Mouse (Mus musculus) lung, embryonic 15.5 days (tissue): ENCODE measurements around the gene Glipr1l3. TPM values are rescaled to one million over a fixed set of nuclear protein-coding genes. Genes with fewer than 3 reads are reported as not detected.
"Not testable (repeated sequence)": the region's sequence is repeated elsewhere in the genome, so short reads cannot be mapped to it uniquely, and the experiment has no call there.

Source experiments
- ATAC-seq: fragments of 200-750 bp; cut with Nextera tagmentation; 2 replicates; pipeline ENCODE4 v1.8.0; 2017; ENCODE audit warnings: moderate number of reproducible peaks, borderline replicate concordance; ENCODE audit not compliant: low FRiP score, low TSS enrichment; ENCODE audit errors: extremely low read depth
- H3K27ac ChIP-seq: fragments of 300-500 bp; sonication (generic); 2 replicates; pipeline ENCODE4 v1.5.1; 2015; ENCODE audit warnings: moderate library complexity, mild to moderate bottlenecking, inconsistent platforms
- H3K27me3 ChIP-seq: fragments of 300-500 bp; sonication (generic); 2 replicates; pipeline ENCODE4 v1.6.1; 2015; ENCODE audit warnings: inconsistent platforms
- H3K36me3 ChIP-seq: fragments of 300-500 bp; sonication (generic); 2 replicates; pipeline ENCODE4 v1.6.1; 2015; ENCODE audit warnings: inconsistent platforms
- H3K4me1 ChIP-seq: fragments of 300-500 bp; sonication (generic); 2 replicates; pipeline ENCODE4 v1.6.1; 2015; ENCODE audit warnings: inconsistent platforms
- H3K4me2 ChIP-seq: fragments of 300-500 bp; sonication (generic); 2 replicates; pipeline ENCODE4 v1.6.1; 2015; ENCODE audit warnings: inconsistent platforms, mild to moderate bottlenecking, moderate library complexity
- H3K4me3 ChIP-seq: fragments of 300-500 bp; sonication (generic); 2 replicates; pipeline ENCODE4 v1.5.1; 2015; ENCODE audit warnings: mild to moderate bottlenecking, inconsistent platforms
- H3K9ac ChIP-seq: fragments of 300-500 bp; sonication (generic); 2 replicates; pipeline ENCODE4 v1.6.1; 2015; ENCODE audit warnings: inconsistent platforms
- H3K9me3 ChIP-seq: fragments of 300-500 bp; sonication (generic); 2 replicates; pipeline ENCODE4 v1.6.1; 2016; ENCODE audit warnings: inconsistent platforms
- WGBS: fragments of 180-500 bp; shearing (Covaris S2); methylation state at CpG from one replicate; pipeline ENCODE4 v1.1.7; 2015; 5-methylcytosine and 5-hydroxymethylcytosine counted together
- polyA plus RNA-seq: library from polyadenylated mRNA; unstranded; fragments of >200 nt; fragmentation: Nextera tagmentation; extraction: Ambion mirVana; gene quantifications from 2 replicates; pipeline ENCODE4 v1.2.1, GENCODE M21; 2015

The Glipr1l3 gene
- polyA plus RNA-seq: not detected in 2 replicates

- 16% methylated on average over 15 of the region's 15 CpGs for WGBS
- not testable (repeated sequence) for H3K27me3 ChIP-seq, H3K4me3 ChIP-seq, H3K36me3 ChIP-seq, H3K4me1 ChIP-seq, H3K9ac ChIP-seq, H3K27ac ChIP-seq, H3K9me3 ChIP-seq
- peak; percentile 91 for ATAC-seq
- H3K4me2 ChIP-seq: peak within 1 kb of the TSS; percentile 38; the same call in 1 of the 2 replicates
These were observed at the start of gene Glipr1l3 for GRCm38 (mm10) chr10:112159882-112160560. Gene Glipr1l3 (minus strand): TSS chr10:112160327.

GRCm38 (mm10) chr10:112203463-112203862 lies 43.3 kb upstream of the Glipr1l3 start:
- 52% methylated on average over 2 of the region's 2 CpGs for WGBS
- no peaks in the 10 kb centered on the region for H3K36me3 ChIP-seq
- H3K4me2 ChIP-seq: no peak overlapping the region
- no peak overlapping the region for H3K27ac ChIP-seq
- no peaks in the 10 kb centered on the region for H3K4me1 ChIP-seq
- H3K9ac ChIP-seq: no peak overlapping the region
- ATAC-seq: no peak
- H3K9me3 ChIP-seq: no peaks in the 10 kb centered on the region
- no peaks in the 10 kb centered on the region for H3K27me3 ChIP-seq
- no peak overlapping the region for H3K4me3 ChIP-seq

GRCm38 (mm10) chr10:112193919-112194318 lies 33.8 kb upstream of the Glipr1l3 start:
- 76% methylated on average over 2 of the region's 2 CpGs for WGBS
- not testable (repeated sequence) for H3K4me3 ChIP-seq, H3K36me3 ChIP-seq, H3K4me1 ChIP-seq, H3K9me3 ChIP-seq, H3K4me2 ChIP-seq, ATAC-seq, H3K27ac ChIP-seq, H3K9ac ChIP-seq, H3K27me3 ChIP-seq

DNA sequence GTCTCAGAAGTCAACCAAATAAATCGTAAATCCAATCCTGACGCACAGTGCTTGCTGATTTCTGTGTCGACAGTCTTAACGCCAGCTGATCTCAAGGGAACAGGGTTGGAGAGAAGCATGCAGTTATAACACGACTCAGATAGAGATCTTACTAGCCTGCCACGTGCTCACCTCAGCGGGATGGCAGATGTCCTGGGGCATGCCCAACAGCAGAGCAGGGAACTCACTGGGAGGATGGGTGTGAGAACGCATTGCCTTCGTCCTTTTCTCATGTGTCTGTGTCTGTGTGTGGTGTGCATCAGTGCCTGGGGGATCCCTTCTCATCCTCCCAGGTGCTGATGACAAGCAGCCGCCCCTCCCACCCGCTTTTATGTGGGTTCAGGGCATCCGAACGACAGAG lies 16.9 kb upstream of the Glipr1l3 start:
- not testable (repeated sequence) for H3K36me3 ChIP-seq, ATAC-seq, H3K4me2 ChIP-seq, H3K27me3 ChIP-seq, H3K4me3 ChIP-seq, H3K9ac ChIP-seq, H3K27ac ChIP-seq, H3K9me3 ChIP-seq, H3K4me1 ChIP-seq
- whole genome bisulfite sequencing: 31% methylated on average over 13 of the region's 13 CpGs

DNA sequence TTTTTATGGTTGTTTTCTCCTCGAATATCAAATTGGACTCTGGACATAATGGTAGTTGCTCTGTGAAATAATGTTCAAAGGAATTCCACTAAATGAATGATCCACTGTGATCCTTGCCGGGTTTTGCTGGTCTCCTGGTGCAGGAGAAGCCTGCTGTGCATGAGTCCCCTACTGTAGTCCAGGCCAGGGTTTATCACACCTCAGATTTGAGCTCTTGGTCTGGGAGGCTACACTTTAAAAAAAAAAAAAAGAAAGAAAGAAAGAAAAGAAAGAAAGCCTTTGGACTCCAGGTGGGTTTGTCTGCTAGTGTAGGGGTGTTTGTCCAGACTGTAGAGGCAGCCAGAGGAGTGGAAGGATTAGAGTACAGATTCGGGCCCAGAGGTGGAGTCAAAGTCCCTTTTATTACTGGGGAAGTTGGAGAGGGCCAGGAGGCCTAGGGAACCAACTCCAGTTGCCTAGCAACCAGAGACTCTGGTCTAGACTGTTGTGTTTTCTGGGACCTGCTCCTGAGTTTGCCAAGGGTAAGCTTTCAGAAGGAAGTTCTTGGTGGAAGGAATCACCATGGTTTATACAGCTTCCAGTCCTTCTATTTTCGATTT lies 3.1 kb upstream of the Glipr1l3 start, which contains the start of gene Caps2:
Gene Caps2, plus strand, starts transcription at position 454 of the 599 bp plus-strand sequence.
- Histone ChIP-seq H3K9me3 (no peaks in the 10 kb centered on the region), H3K27me3 (no peaks in the 10 kb centered on the region), H3K27ac (peak within 1 kb of the TSS; percentile 60; the same call in 1 of the 2 replicates), H3K4me2 (peak within 1 kb of the TSS; percentile 31), H3K4me1 (no peaks in the 10 kb centered on the region), H3K9ac (no peak within 1 kb of the TSS), H3K36me3 (no peaks in the 10 kb centered on the region), H3K4me3 (peak within 1 kb of the TSS; percentile 18; the same call in 1 of the 2 replicates)
- ATAC-seq: peak; percentile 75
- 26% methylated on average over 4 of the region's 4 CpGs for WGBS

DNA sequence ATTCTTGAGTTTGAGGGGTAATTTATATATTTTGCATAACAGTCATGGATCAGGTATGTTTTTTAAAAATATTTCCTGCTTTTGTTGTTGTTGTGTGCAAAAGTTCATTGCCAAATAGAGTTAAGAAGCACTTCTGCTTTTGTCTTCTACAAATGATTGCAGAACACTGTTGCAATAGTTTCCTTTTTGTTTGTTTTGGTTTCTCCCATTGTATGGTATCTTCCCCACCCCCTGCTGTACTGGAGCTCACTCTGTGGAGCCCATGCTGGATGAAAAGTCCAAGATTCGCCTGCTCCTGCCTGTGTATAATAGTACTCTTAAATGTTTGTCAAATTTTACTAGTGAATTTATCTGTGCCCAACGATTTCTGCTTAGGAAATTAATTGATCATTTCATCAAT lies 20.3 kb downstream of the Glipr1l3 start:
- Histone ChIP-seq H3K9ac (no peak overlapping the region), H3K27me3 (no peaks in the 10 kb centered on the region), H3K4me2 (no peak overlapping the region), H3K27ac (no peak overlapping the region), H3K9me3 (no peaks in the 10 kb centered on the region), H3K36me3 (no peaks in the 10 kb centered on the region), H3K4me3 (no peak overlapping the region), H3K4me1 (no peaks in the 10 kb centered on the region)
- 52% methylated on average over 2 of the region's 2 CpGs for WGBS
- ATAC-seq: no peak

- H3K4me2 ChIP-seq: peak overlapping the region; percentile 50
- 48% methylated on average over 6 of the region's 6 CpGs for WGBS
- H3K36me3 ChIP-seq: no peaks in the 10 kb centered on the region
- no peak for ATAC-seq
- H3K9me3 ChIP-seq: no peaks in the 10 kb centered on the region
- no peaks in the 10 kb centered on the region for H3K27me3 ChIP-seq
- H3K4me1 ChIP-seq: no peaks in the 10 kb centered on the region
- no peak overlapping the region; the same call in 1 of the 2 replicates for H3K9ac ChIP-seq
- peak overlapping the region; percentile 23 for H3K4me3 ChIP-seq
- H3K27ac ChIP-seq: no peak overlapping the region
These were observed 21.2 kb downstream of the Glipr1l3 start for GRCm38 (mm10) chr10:112138871-112139430.

DNA sequence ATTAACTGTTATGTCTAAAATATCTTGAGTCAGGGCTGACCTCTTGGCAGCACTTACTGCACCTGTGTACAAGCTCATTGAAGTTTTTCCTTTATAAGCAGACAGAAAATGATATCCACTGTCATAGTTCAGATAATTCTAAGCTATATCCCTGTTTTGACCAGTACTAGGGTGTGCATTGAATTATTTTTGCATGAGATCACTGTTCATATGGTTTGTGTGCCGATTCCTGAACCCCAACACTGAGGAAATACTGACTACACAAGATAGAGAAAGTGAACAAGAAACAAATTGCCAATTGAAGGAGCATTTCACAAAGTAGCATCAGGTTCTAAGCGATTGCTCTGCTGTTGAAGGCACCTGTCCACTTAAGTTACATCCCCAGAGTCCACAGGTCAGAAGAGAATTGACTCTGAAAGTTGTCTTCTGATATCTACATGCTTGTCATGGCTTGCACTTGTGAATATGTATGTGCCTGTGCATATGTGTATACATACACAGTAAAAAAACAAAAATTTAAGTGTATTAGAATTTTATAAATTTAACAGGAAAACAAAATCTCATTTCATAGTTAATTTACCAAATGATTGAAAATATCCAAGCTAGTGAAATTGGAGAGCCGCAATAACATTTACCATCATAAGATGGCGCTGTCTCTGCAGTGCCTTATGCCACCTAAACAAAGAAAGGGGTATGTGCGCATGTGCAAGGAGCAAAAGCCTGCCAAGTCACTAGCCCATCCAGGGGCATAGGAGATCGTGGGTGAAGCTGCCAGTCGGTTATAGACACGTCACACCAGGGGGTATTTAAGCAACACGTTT lies 21.9 kb downstream of the Glipr1l3 start:
- H3K4me3 ChIP-seq: peak overlapping the region; percentile 23
- no peaks in the 10 kb centered on the region for H3K9me3 ChIP-seq
- H3K9ac ChIP-seq: no peak overlapping the region; the same call in 1 of the 2 replicates

GRCm38 (mm10) chr10:112132194-112132593 lies 27.9 kb downstream of the Glipr1l3 start:
- Histone ChIP-seq H3K4me3 (no peak overlapping the region), H3K27me3 (no peaks in the 10 kb centered on the region), H3K9me3 (no peaks in the 10 kb centered on the region), H3K4me2 (no peak overlapping the region), H3K36me3 (no peaks in the 10 kb centered on the region), H3K4me1 (no peaks in the 10 kb centered on the region), H3K9ac (no peak overlapping the region), H3K27ac (no peak overlapping the region)
- ATAC-seq: no peak
- WGBS: 87% methylated on average over 3 of the region's 3 CpGs

More for the DNA sequence above, 21.9 kb downstream of the Glipr1l3 start:
- no peak overlapping the region for H3K27ac ChIP-seq
- peak overlapping the region; percentile 50 for H3K4me2 ChIP-seq
- no peaks in the 10 kb centered on the region for H3K27me3 ChIP-seq
- 19% methylated on average over 9 of the region's 9 CpGs for WGBS
- H3K4me1 ChIP-seq: no peaks in the 10 kb centered on the region
- no peaks in the 10 kb centered on the region for H3K36me3 ChIP-seq
- ATAC-seq: no peak

DNA sequence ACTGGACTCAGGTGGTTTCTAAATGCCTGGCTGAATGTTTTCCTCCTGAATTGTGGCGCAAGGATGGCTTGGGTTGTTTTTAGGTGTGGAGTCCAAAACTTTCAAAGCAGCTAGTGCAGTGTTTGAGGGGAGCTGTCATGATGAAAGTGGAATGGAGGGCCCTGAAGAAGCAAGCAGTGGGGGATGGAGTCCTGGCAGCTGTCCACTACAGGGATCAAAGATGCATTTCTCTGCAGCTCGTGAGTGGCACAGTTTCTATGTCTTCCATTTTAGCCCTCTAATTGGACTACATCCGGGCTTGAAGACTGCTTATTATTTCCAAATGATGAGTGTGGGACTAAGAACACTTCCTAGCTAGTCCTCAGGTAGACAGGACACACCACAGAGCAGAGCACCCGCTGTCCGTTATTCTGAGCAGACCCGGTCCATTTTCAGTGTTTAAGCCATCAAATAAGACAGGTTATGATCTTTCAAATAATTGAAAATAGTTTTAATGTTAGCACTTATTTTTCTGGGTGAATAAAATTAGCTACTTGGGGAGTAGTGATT lies 32.4 kb downstream of the Glipr1l3 start:
- H3K27ac ChIP-seq, H3K4me2 ChIP-seq, ATAC-seq, H3K4me3 ChIP-seq, H3K36me3 ChIP-seq, H3K4me1 ChIP-seq, H3K27me3 ChIP-seq, H3K9me3 ChIP-seq, H3K9ac ChIP-seq: not testable (repeated sequence)
- WGBS: 69% methylated on average over 6 of the region's 6 CpGs

DNA sequence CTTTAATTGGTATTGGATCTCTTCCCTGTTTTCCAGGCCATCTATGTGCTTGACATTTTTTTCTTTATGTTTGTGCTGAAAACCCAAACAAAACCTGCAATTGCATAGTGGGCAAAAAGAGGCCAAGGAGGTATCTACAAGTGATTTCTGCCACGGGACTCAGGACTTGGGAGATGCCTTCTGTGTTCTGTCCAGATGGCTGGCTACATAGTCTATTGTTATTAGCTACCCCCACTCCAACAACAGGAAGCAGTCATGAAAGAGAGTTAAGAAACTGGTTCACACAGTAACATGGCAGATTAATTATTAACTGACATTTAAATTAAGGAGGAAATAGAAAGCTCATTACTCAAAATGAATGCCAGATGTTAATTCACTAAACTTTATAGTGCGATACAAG lies 35.0 kb downstream of the Glipr1l3 start:
- not testable (repeated sequence) for H3K4me1 ChIP-seq, ATAC-seq, H3K4me3 ChIP-seq, H3K4me2 ChIP-seq, H3K27me3 ChIP-seq, H3K27ac ChIP-seq, H3K36me3 ChIP-seq, H3K9me3 ChIP-seq, H3K9ac ChIP-seq
- 60% methylated on average over 2 of the region's 2 CpGs for WGBS
